Mouse (Mus musculus) embryonic facial prominence, embryonic 11.5 days (tissue): Measurements from ENCODE around the gene 9930104L06Rik. TPM values are rescaled to one million over a fixed set of nuclear protein-coding genes. Genes with fewer than 3 reads are reported as not detected.
"Not testable (repeated sequence)": the region's sequence is repeated elsewhere in the genome, so short reads cannot be mapped to it uniquely, and the experiment has no call there.

Source experiments
- ATAC-seq: fragments of 200-750 bp; cut with Nextera tagmentation; replicated peaks from 2 replicates; pipeline ENCODE4 v1.8.0; 2017; ENCODE audit warnings: low read depth; ENCODE audit not compliant: insufficient number of reproducible peaks, low FRiP score, low TSS enrichment
- DNase-seq: peaks from one replicate; pipeline ENCODE4 v3.0.0-alpha.2; 2015; ENCODE audit warnings: low spot score
- H3K27ac ChIP-seq: fragments of 300-500 bp; sonication (generic); replicated peaks from 2 replicates; pipeline ENCODE4 v1.5.1; 2014; ENCODE audit warnings: mild to moderate bottlenecking, low read depth, low read length, control low read depth
- H3K27me3 ChIP-seq: fragments of 300-500 bp; sonication (generic); 2 replicates; pipeline ENCODE4 v1.6.1; 2014; ENCODE audit warnings: mild to moderate bottlenecking, low read length, moderate library complexity, mixed read lengths; ENCODE audit not compliant: control insufficient read depth, insufficient read depth
- H3K36me3 ChIP-seq: fragments of 300-500 bp; sonication (generic); replicated peaks from 2 replicates; pipeline ENCODE4 v1.6.1; 2014; ENCODE audit warnings: low read depth, mild to moderate bottlenecking, low read length, moderate library complexity, mixed read lengths; ENCODE audit not compliant: control insufficient read depth, insufficient read depth
- H3K4me1 ChIP-seq: fragments of 300-500 bp; sonication (generic); 2 replicates; pipeline ENCODE4 v1.6.1; 2014; ENCODE audit warnings: low read length, mixed read lengths; ENCODE audit not compliant: control insufficient read depth, insufficient read depth
- H3K4me2 ChIP-seq: fragments of 300-500 bp; sonication (generic); 2 replicates; pipeline ENCODE4 v1.6.1; 2014; ENCODE audit warnings: low read depth, mild to moderate bottlenecking, control low read depth, low read length, moderate library complexity
- H3K4me3 ChIP-seq: fragments of 300-500 bp; sonication (generic); 2 replicates; pipeline ENCODE4 v1.5.1; 2014; ENCODE audit warnings: low read depth, low read length, control low read depth
- H3K9ac ChIP-seq: fragments of 300-500 bp; sonication (generic); replicated peaks from 2 replicates; pipeline ENCODE4 v1.6.1; 2014; ENCODE audit warnings: mild to moderate bottlenecking, control low read depth, low read length
- H3K9me3 ChIP-seq: fragments of 300-500 bp; sonication (generic); replicated peaks from 2 replicates; pipeline ENCODE4 v1.6.1; 2016; ENCODE audit warnings: mild to moderate bottlenecking, low read length, inconsistent platforms, mixed read lengths; ENCODE audit not compliant: control insufficient read depth
- WGBS: fragments of 180-500 bp; shearing (Covaris S2); extraction: QIAGEN DNeasy Blood & Tissue Kit; methylation state at CpG from one replicate; pipeline ENCODE4 v1.1.7; 2014; 5-methylcytosine and 5-hydroxymethylcytosine counted together
- polyA plus RNA-seq: library from polyadenylated mRNA; unstranded; fragments of >200 nt; fragmentation: Nextera tagmentation; extraction: Ambion mirVana; gene quantifications from 2 replicates; pipeline ENCODE4 v1.2.1, GENCODE M21; 2014

Gene 9930104L06Rik
- polyA plus RNA-seq, 1 experiment from 2014 or later, result 5.5 TPM

- Histone ChIP-seq H3K27me3 (peaks cover 16% of the 10 kb centered on the region), H3K36me3 (no peaks in the 10 kb centered on the region), H3K4me2 (no peak overlapping the region), H3K4me3 (no peak overlapping the region), H3K27ac (no peak overlapping the region), H3K9me3 (no peaks in the 10 kb centered on the region), H3K4me1 (0 out of 2 replicates have a peak, but pooled peaks cover 3% of the 10 kb centered on the region), H3K9ac (no peak overlapping the region)
- DNase-seq (no peak), ATAC-seq (no peak)
- 56% methylated on average over 5 of the region's 5 CpGs for WGBS
Observed at GRCm38 (mm10) chr4:124899906-124900305, 36.9 kb upstream of the 9930104L06Rik start.

- no peak for ATAC-seq
- 0 out of 2 replicates have a peak overlapping the region, but pooled peaks have one; percentile 35 for H3K27ac ChIP-seq
Observed at GRCm38 (mm10) chr4:124905417-124905816, 31.4 kb upstream of the 9930104L06Rik start.

GRCm38 (mm10) chr4:124905971-124906822 lies 30.7 kb upstream of the 9930104L06Rik start:
- Histone ChIP-seq H3K36me3 (no peaks in the 10 kb centered on the region), H3K27ac (0 out of 2 replicates have a peak overlapping the region, but pooled peaks have one; percentile 35), H3K4me1 (peaks cover 2% of the 10 kb centered on the region), H3K4me2 (peak overlapping the region; percentile 35; the same call in 1 of the 2 replicates), H3K27me3 (no peaks in the 10 kb centered on the region), H3K4me3 (peak overlapping the region; percentile 21; the same call in 1 of the 2 replicates), H3K9me3 (no peaks in the 10 kb centered on the region), H3K9ac (peak overlapping the region; percentile 2; the same call in 1 of the 2 replicates)
- 6% methylated on average over 21 of the region's 21 CpGs for WGBS
- peak; percentile 69 for ATAC-seq
- peak; percentile 76 for DNase-seq

More at GRCm38 (mm10) chr4:124905417-124905816, 31.4 kb upstream of the 9930104L06Rik start:
- 68% methylated on average over 4 of the region's 4 CpGs for WGBS
- Histone ChIP-seq H3K4me1 (peaks cover 2% of the 10 kb centered on the region), H3K27me3 (no peaks in the 10 kb centered on the region), H3K9me3 (no peaks in the 10 kb centered on the region), H3K4me3 (no peak overlapping the region), H3K4me2 (no peak overlapping the region), H3K36me3 (no peaks in the 10 kb centered on the region), H3K9ac (no peak overlapping the region)
- DNase-seq, result no peak

- no peaks in the 10 kb centered on the region for H3K4me1 ChIP-seq
- no peak overlapping the region for H3K9ac ChIP-seq
- H3K27me3 ChIP-seq, result no peaks in the 10 kb centered on the region
- DNase-seq (no peak), ATAC-seq (no peak)
- no peak overlapping the region for H3K27ac ChIP-seq
- no peak overlapping the region for H3K4me3 ChIP-seq
- H3K36me3 ChIP-seq, result peaks cover 4% of the 10 kb centered on the region
- no peaks in the 10 kb centered on the region for H3K9me3 ChIP-seq
- WGBS, result 91% methylated on average over 5 of the region's 5 CpGs
- H3K4me2 ChIP-seq, result no peak overlapping the region
Observed at GRCm38 (mm10) chr4:124928102-124928501, 8.7 kb upstream of the 9930104L06Rik start.

- 0 out of 2 replicates have a peak within 1 kb of the TSS, but pooled peaks have one; percentile 6 for H3K4me2 ChIP-seq
- not testable (repeated sequence) for H3K4me3 ChIP-seq, DNase-seq, H3K4me1 ChIP-seq, H3K9ac ChIP-seq, H3K9me3 ChIP-seq, H3K27me3 ChIP-seq, ATAC-seq, H3K27ac ChIP-seq, H3K36me3 ChIP-seq
- WGBS, result 97% methylated on average over 4 of the region's 4 CpGs
Observed at GRCm38 (mm10) chr4:124939211-124939610, 2.4 kb downstream of the 9930104L06Rik start, which contains the start of gene Cdca8. Gene Cdca8 (minus strand): TSS chr4:124939311.

GRCm38 (mm10) chr4:124943022-124943421 lies 6.2 kb downstream of the 9930104L06Rik start:
- WGBS, result 10% methylated on average over 4 of the region's 4 CpGs
- ATAC-seq, result no peak
- H3K36me3 ChIP-seq, result no peaks in the 10 kb centered on the region; the same call in 1 of the 2 replicates

GRCm38 (mm10) chr4:124943781-124944180 lies 6.9 kb downstream of the 9930104L06Rik start:
- peak; percentile 46 for DNase-seq
- Histone ChIP-seq H3K4me3 (no peak overlapping the region), H3K4me2 (no peak overlapping the region), H3K4me1 (no peaks in the 10 kb centered on the region), H3K27ac (no peak overlapping the region), H3K9ac (no peak overlapping the region), H3K36me3 (no peaks in the 10 kb centered on the region; the same call in 1 of the 2 replicates), H3K27me3 (no peaks in the 10 kb centered on the region), H3K9me3 (no peaks in the 10 kb centered on the region)
- 62% methylated on average over 5 of the region's 5 CpGs for WGBS
- ATAC-seq, result no peak

More at GRCm38 (mm10) chr4:124943022-124943421, 6.2 kb downstream of the 9930104L06Rik start:
- Histone ChIP-seq H3K27me3 (no peaks in the 10 kb centered on the region), H3K27ac (no peak overlapping the region), H3K9ac (no peak overlapping the region), H3K4me3 (no peak overlapping the region), H3K9me3 (no peaks in the 10 kb centered on the region), H3K4me1 (no peaks in the 10 kb centered on the region), H3K4me2 (no peak overlapping the region)
- DNase-seq, result peak; percentile 88

- H3K27me3 ChIP-seq, result no peaks in the 10 kb centered on the region
- 58% methylated on average over 2 of the region's 2 CpGs for WGBS
- no peaks in the 10 kb centered on the region for H3K9me3 ChIP-seq
- no peaks in the 10 kb centered on the region for H3K4me1 ChIP-seq
- H3K9ac ChIP-seq, result no peak overlapping the region
- no peak overlapping the region for H3K27ac ChIP-seq
- ATAC-seq (no peak), DNase-seq (peak; percentile 33)
- no peaks in the 10 kb centered on the region for H3K36me3 ChIP-seq
- H3K4me3 ChIP-seq, result no peak overlapping the region
- no peak overlapping the region for H3K4me2 ChIP-seq
Observed at GRCm38 (mm10) chr4:124944961-124945360, 8.1 kb downstream of the 9930104L06Rik start.
